Mouse (Mus musculus): ENCODE measurements around the gene Plppr1. TPM values are rescaled to one million over a fixed set of nuclear protein-coding genes. Genes with fewer than 3 reads are reported as not detected.

Gene Plppr1
- total RNA-seq, 2 experiments from 2014 or later, result 47.2 to 49.7 TPM

GRCm38 (mm10) chr4:49212616-49213544, 153.8 kb downstream of the Plppr1 start:
- intact Hi-C loops (cut with DNase I), result no loop called here

GRCm38 (mm10) chr4:49214341-49214740, 155.3 kb downstream of the Plppr1 start:
- intact Hi-C loops (cut with DNase I), result no loop called here
- no peak for DNase-seq (ENCODE audit: extremely low spot score in 1 of 2, low spot score in 2 of 2)

More at GRCm38 (mm10) chr4:49212616-49213544, 153.8 kb downstream of the Plppr1 start:
- DNase-seq (ENCODE audit: extremely low spot score in 1 of 2, low spot score in 2 of 2), result peak in 1 of 2 experiments; percentile 52

- no peak for DNase-seq (ENCODE audit: extremely low spot score in 1 of 2, low spot score in 2 of 2)
Measured at GRCm38 (mm10) chr4:49223501-49223900, 164.4 kb downstream of the Plppr1 start.

GRCm38 (mm10) chr4:49225021-49225420, 165.9 kb downstream of the Plppr1 start:
- no peak for DNase-seq (ENCODE audit: extremely low spot score in 1 of 2, low spot score in 2 of 2)
- intact Hi-C loops (cut with DNase I), result no loop called here

More at GRCm38 (mm10) chr4:49223501-49223900, 164.4 kb downstream of the Plppr1 start:
- intact Hi-C loops (cut with DNase I), result no loop called here

GRCm38 (mm10) chr4:49232206-49233031, 173.3 kb downstream of the Plppr1 start:
- intact Hi-C loops (cut with DNase I), result no loop called here
- DNase-seq (ENCODE audit: extremely low spot score in 1 of 2, low spot score in 2 of 2), result no peak

GRCm38 (mm10) chr4:49233032-49233406, 173.9 kb downstream of the Plppr1 start:
- no peak for DNase-seq (ENCODE audit: extremely low spot score in 1 of 2, low spot score in 2 of 2)
- intact Hi-C loops (cut with DNase I), result no loop called here

- intact Hi-C loops (cut with DNase I), result no loop called here
- no peak for DNase-seq (ENCODE audit: extremely low spot score in 1 of 2, low spot score in 2 of 2)
Measured at GRCm38 (mm10) chr4:49238111-49238510, 179.0 kb downstream of the Plppr1 start.

GRCm38 (mm10) chr4:49239451-49239850, 180.4 kb downstream of the Plppr1 start:
- no peak for DNase-seq (ENCODE audit: extremely low spot score in 1 of 2, low spot score in 2 of 2)
- intact Hi-C loops (cut with DNase I), result no loop called here

GRCm38 (mm10) chr4:49244791-49245190, 185.7 kb downstream of the Plppr1 start:
- DNase-seq (ENCODE audit: extremely low spot score in 1 of 2, low spot score in 2 of 2), result no peak

GRCm38 (mm10) chr4:49245274-49245673, 186.2 kb downstream of the Plppr1 start:
- intact Hi-C loops (cut with DNase I), result loop anchor here (10.0 kb wide), 1 partner anchor 550 kb away; no protein-coding TSS in a partner anchor
- DNase-seq (ENCODE audit: extremely low spot score in 1 of 2, low spot score in 2 of 2), result no peak

More at GRCm38 (mm10) chr4:49244791-49245190, 185.7 kb downstream of the Plppr1 start:
- intact Hi-C loops (cut with DNase I), result loop anchor here (10.0 kb wide), 1 partner anchor 550 kb away; no protein-coding TSS in a partner anchor

- DNase-seq (ENCODE audit: extremely low spot score in 1 of 2, low spot score in 2 of 2), result peak in 1 of 2 experiments; percentile 23
- intact Hi-C loops (cut with DNase I), result loop anchor here (5.0 kb wide), 1 partner anchor 474 kb away; no protein-coding TSS in a partner anchor
Measured at GRCm38 (mm10) chr4:49251262-49251661, 192.2 kb downstream of the Plppr1 start.

- intact Hi-C loops (cut with DNase I), result loop anchor here (5.0 kb wide), 1 partner anchor 475 kb away; no protein-coding TSS in a partner anchor
- DNase-seq (ENCODE audit: extremely low spot score in 1 of 2, low spot score in 2 of 2), result no peak
Measured at GRCm38 (mm10) chr4:49252169-49252568, 193.1 kb downstream of the Plppr1 start.

GRCm38 (mm10) chr4:49278515-49278914, 219.4 kb downstream of the Plppr1 start:
- DNase-seq (ENCODE audit: extremely low spot score in 1 of 2, low spot score in 2 of 2), result no peak
- intact Hi-C loops (cut with DNase I), result no loop called here

- intact Hi-C loops (cut with DNase I), result no loop called here
- no peak for DNase-seq (ENCODE audit: extremely low spot score in 1 of 2, low spot score in 2 of 2)
Measured at GRCm38 (mm10) chr4:49284692-49285291, 225.7 kb downstream of the Plppr1 start.

- intact Hi-C loops (cut with DNase I), result no loop called here
- no peak for DNase-seq (ENCODE audit: extremely low spot score in 1 of 2, low spot score in 2 of 2)
Measured at GRCm38 (mm10) chr4:49285340-49286196, 226.5 kb downstream of the Plppr1 start.

- DNase-seq (ENCODE audit: extremely low spot score in 1 of 2, low spot score in 2 of 2), result peak in 1 of 2 experiments; percentile 16
- intact Hi-C loops (cut with DNase I), result no loop called here
Measured at GRCm38 (mm10) chr4:49286197-49286492, 227.1 kb downstream of the Plppr1 start.

- intact Hi-C loops (cut with DNase I), result no loop called here
- DNase-seq (ENCODE audit: extremely low spot score in 1 of 2, low spot score in 2 of 2), result no peak
Measured at GRCm38 (mm10) chr4:49296434-49296833, 237.4 kb downstream of the Plppr1 start.

GRCm38 (mm10) chr4:49299576-49299975, 240.5 kb downstream of the Plppr1 start:
- DNase-seq (ENCODE audit: extremely low spot score in 1 of 2, low spot score in 2 of 2), result no peak
- intact Hi-C loops (cut with DNase I), result no loop called here
